Mouse (Mus musculus) liver, adult 2 months (tissue): ENCODE measurements around the gene Olfr1032.

Source experiments
- CTCF ChIP-seq: fragments of 200-500 bp; IDR thresholded peaks from 2 replicates; pipeline ENCODE4 v1.5.1; 2011; ENCODE audit warnings: low read depth, low read length, control low read depth
- POLR2A ChIP-seq: fragments of 200-500 bp; IDR thresholded peaks from 2 replicates; pipeline ENCODE4 v1.6.1; 2011; ENCODE audit warnings: low read length, control low read depth; ENCODE audit not compliant: insufficient read depth; ENCODE audit errors: extremely low read depth

DNA sequence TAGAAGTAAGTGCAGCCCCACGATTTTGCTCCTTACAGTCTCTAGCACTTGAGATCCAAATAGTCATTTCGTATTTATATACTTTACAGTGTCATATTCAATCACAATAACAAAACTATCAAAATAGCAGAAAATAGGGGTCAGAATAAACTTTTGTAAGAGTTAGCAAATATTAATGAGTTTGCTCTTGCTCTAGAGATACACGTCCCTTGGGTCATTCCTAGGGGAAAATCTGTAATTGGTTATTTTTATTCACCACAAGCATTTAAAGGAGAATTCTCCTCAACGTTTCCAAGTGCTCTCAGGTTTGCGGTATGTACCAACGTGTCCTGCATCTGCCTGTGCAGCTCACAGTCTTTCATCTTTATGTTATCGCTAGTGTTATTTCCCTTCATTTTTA is at the start of gene Olfr1032:
- TF ChIP-seq POLR2A, result no peak
- TF ChIP-seq CTCF, result no peak
